Mouse (Mus musculus) retina, embryonic 14.5 days (tissue): ENCODE results near the gene Vash2.
"Not testable (repeated sequence)": the region's sequence is repeated elsewhere in the genome, so short reads cannot be mapped to it uniquely, and the experiment has no call there.

Source experiments
- DNase-seq: peaks from one replicate; pipeline ENCODE4 v3.0.0-alpha.2; 2015; ENCODE audit warnings: low spot score

The Vash2 gene

GRCm38 (mm10) chr1:190924812-190925211 lies 54.3 kb downstream of the Vash2 start, which contains the start of gene Angel2:
Gene Angel2, plus strand, starts transcription at chr1:190925112.
- DNase-seq = not testable (repeated sequence)

- no peak for DNase-seq
Observed at GRCm38 (mm10) chr1:190919725-190920469, 59.2 kb downstream of the Vash2 start.

GRCm38 (mm10) chr1:190918938-190919337 lies 60.2 kb downstream of the Vash2 start:
- no peak for DNase-seq

GRCm38 (mm10) chr1:190912623-190913022 lies 66.5 kb downstream of the Vash2 start:
- DNase-seq = no peak

GRCm38 (mm10) chr1:190911415-190912123 lies 67.5 kb downstream of the Vash2 start, which contains the start of gene Rps6kc1:
Gene Rps6kc1, minus strand, starts transcription at chr1:190911770.
- DNase-seq = peak; percentile 90

GRCm38 (mm10) chr1:190910836-190911235 lies 68.3 kb downstream of the Vash2 start:
- DNase-seq = no peak

GRCm38 (mm10) chr1:190904714-190905113 lies 74.4 kb downstream of the Vash2 start:
- no peak for DNase-seq

- no peak for DNase-seq
Observed at GRCm38 (mm10) chr1:190904136-190904535, 75.0 kb downstream of the Vash2 start.

- no peak for DNase-seq
Observed at GRCm38 (mm10) chr1:190901082-190901481, 78.0 kb downstream of the Vash2 start.

GRCm38 (mm10) chr1:190898899-190899575 lies 80.1 kb downstream of the Vash2 start:
- no peak for DNase-seq

GRCm38 (mm10) chr1:190898186-190898585 lies 80.9 kb downstream of the Vash2 start:
- DNase-seq = no peak
